Mouse (Mus musculus) urinary bladder, postnatal 14 days (tissue): ENCODE results near the gene Dgkq.
"Not testable (repeated sequence)": the region's sequence is repeated elsewhere in the genome, so short reads cannot be mapped to it uniquely, and the experiment has no call there.

Experiments used
- DNase-seq: peaks from one replicate; pipeline ENCODE4 v3.0.0; 2021; ENCODE audit warnings: low spot score

Dgkq gene

DNA sequence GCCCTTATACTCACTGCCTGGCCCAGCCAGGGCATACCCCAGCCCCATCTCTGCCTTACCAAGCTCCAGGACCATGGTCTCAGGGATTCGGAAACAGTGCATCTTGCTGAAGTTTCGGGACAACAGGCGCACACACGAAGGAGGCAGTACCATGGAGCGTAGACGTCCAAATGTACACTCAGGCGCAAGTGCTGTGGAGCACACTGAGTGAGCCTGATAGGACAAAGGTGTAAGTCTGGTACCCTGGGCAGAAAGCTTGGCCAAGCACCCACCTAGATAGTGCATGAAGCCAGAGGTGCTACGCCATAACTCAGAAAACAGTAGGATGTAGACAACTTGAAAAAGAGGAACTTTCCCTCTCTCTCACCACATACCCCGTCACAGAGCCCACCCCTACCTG, 14.1 kb downstream of the Dgkq start:
- no peak for DNase-seq

DNA sequence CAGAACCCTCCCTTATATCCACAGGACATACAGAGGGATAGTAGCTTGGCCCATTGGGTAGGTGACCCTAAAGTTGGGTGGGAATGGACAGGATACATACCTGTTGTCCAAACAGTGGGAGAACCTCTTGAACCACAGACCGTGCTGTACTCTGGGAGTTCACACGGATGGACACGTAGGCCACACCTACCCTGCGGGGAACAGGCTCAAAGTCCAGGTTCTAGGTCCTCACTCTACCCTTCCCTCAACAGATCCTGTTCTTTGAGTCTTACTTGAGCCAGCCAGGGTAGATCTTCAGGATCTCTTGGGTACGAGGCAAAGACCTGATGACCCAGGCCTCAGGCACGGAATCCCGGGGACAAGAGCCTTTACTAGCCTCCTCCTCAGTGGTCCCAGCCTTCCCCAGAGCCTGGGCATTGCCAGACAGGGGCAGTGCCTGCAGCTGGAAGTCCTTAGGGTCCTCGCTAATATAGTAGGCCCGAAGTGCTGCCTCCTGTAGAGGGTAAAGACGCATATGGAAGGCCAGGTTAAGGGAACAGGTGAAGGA, 15.0 kb downstream of the Dgkq start:
- no peak for DNase-seq

- DNase-seq, result no peak
Measured at GRCm38 (mm10) chr5:108653341-108653740, 16.1 kb downstream of the Dgkq start.

DNA sequence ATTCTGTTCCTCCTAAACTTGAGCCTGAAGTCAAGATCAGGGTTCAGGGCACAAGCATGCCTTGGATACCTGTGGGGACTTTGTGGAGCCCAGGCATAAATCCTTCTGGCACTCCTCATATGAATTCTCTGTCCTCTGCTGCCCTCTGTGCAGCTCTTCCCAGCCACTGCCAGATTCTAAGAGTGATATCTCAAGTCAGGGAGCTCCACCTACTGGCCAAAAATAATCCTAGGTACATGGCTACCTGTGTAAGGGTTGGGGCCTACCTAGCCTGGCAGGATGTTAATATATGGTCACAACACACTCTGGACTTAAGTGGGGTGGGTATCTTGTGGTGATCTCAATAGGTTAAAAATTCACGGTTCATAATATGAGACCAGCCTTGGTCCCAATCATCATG, 17.6 kb downstream of the Dgkq start:
- DNase-seq, result peak; percentile 70

DNA sequence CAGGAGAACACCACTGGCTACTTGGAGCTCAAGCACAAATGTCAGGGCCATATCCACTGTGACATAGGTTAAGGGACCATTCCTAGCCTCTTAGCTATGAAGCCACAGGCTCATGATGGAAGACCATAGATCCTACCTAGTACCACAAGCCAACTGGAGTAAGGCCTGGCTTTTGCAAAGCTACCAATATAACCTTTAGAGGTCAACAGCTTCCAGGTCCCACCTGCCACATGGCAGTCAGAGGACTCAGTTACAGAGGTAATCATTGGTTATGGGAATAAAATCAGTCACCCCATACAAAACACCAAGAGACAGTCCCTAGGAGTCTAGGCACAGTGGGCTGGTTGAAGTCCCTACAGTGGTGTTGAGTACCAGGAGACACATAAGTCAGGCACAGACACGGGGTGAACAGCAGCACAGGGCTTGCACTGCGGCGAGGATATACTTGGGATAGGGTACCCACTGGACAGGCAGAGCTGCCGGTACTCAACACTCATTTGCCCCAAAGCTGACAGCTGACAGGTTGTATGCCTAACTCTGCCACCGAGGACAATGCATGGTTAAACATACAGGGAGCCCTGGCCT, 18.2 kb downstream of the Dgkq start:
- peak; percentile 2 for DNase-seq

GRCm38 (mm10) chr5:108650341-108650740, 19.1 kb downstream of the Dgkq start:
- no peak for DNase-seq

- no peak for DNase-seq
Measured at GRCm38 (mm10) chr5:108648937-108649576, 20.4 kb downstream of the Dgkq start.

- no peak for DNase-seq
Measured at GRCm38 (mm10) chr5:108647820-108648465, 21.5 kb downstream of the Dgkq start.

DNA sequence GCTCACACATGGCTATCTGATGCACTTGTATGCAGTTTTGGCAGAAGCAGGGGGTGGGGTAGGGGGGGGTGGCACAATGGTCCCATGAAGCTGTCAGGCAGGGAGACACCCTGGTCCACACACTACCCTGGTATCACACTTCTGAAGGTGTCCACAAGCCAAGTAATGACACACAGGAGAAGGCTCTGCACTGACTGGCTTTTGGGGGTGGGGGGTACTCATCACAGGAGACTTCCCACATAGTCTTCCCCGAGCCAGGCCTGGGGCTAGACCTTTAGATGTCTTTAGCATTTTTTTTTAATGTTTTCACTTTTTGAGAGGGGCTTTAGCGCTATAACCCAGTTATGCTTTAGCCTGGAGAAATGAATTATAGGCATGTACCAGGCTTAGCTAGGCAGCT, 22.2 kb downstream of the Dgkq start:
- DNase-seq, result no peak

GRCm38 (mm10) chr5:108646343-108646660, 23.2 kb downstream of the Dgkq start:
- no peak for DNase-seq

DNA sequence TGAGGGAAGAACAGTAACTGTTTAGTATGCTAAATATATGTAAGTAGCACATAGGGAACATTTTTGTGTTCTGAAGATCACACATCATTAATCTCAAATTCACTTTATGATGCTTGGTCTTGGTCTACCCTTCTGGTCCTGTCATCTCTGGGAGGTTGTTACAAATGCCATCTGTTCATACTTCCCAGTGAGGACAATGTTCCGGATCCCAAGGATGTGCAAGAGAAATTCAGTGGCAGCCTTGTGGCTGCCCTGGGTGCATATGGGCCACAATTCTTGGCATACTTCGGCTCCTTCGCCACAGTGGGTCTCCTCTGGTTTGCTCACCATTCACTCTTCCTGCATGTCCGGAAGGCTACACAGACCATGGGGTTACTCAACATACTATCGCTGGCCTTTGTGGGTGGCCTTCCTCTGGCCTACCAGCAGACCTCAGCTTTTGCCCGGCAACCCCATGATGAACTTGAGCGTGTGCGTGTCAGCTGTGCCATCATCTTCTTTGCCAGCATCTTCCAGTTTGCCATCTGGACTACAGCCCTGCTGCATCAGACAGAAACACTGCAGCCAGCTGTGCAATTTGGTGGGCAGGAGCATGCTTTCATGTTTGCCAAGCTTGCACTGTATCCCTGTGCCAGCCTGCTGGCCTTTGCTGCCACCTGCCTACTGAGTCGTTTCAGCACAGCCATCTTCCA, 23.7 kb downstream of the Dgkq start:
- no peak for DNase-seq

GRCm38 (mm10) chr5:108643674-108644073, 25.8 kb downstream of the Dgkq start:
- DNase-seq, result no peak

GRCm38 (mm10) chr5:108636172-108636571, 33.3 kb downstream of the Dgkq start:
- no peak for DNase-seq

DNA sequence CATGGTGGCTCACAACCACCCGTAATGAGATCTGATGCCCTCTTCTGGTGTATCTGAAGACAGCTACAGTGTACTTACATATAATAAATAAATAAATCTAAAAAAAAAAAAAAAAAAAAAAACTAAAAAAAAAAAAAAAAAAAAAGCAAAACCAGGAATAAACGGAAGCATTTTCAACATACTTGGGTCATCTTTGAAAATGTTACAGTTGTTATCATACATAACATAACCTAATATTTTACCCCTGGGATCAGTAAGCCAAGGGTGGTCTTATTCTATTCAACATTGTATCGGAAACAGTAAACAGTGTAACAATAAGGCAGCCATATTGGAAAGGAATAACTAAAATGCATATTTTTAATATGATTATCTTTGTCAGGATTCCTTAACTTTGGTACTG, 35.4 kb downstream of the Dgkq start:
- not testable (repeated sequence) for DNase-seq

GRCm38 (mm10) chr5:108633676-108634075, 35.8 kb downstream of the Dgkq start:
- DNase-seq, result no peak

- DNase-seq, result peak; percentile 92
Measured at GRCm38 (mm10) chr5:108629634-108630483, 39.6 kb downstream of the Dgkq start, which contains the start of the genes Gak and Tmem175. TSS of gene Gak (minus strand) at chr5:108629755. TSS of gene Tmem175 (plus strand) at chr5:108629770.

DNA sequence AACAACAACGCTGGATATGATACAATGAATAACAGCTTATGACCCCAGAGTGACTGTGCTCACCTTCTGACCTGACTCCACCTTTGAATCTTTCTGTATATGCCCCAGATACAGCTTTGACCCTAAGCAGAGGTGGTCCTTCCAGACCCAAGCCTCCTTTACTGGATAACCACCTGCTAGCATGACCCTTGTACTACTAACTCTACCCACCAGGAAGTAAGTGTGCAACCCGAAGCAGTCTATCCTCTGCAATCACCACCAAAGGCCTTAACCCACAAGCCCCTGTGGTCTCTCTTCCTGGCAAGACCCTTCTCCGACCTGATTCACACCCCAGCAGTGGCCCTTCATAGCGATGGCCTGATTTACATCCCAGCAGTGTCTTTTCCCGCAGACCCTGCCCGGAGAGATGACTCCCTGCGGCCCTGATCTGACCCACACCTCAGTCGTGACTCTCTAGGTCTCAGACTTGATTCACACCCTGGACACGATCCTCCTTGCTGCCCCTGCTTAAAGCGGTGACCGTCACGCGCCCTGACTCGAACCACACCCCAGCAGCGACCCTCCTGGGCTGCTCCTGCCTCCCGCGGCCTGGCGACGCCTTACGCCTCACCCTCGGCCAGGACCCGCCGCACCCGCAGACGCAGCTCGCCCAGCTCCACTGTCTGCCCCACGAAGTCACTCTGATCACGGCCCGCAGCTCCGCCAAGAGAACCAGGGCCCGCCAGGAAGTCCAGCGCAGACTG, 40.4 kb downstream of the Dgkq start:
- no peak for DNase-seq

DNA sequence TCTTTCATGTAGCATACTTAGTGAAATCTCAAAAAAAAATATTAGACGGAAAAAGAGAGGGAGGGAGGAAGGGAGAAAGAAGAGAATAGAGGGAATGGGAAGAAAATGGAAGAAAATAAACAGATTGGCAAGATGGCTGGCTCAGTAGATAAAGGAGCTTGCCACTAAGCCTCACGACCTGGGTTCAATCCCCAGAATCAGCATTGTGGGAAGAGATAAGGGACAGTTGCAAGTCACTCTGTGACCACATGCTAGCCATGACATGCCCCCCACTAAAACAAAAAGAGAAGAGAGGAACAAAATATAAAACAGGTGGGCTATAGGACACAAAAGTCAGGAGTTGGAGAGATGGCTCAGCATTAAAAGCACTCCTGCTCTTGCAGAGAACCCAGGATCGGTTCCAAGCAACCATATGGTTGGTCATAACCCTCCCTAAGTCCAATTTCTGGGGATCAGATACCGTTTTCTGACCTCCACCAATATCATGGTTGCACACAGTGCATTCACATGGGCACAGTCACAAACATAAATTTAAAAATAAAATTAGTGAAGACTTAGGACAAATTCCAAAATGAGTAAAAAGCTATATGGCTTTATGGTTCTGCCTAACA, 43.3 kb downstream of the Dgkq start:
- no peak for DNase-seq

DNA sequence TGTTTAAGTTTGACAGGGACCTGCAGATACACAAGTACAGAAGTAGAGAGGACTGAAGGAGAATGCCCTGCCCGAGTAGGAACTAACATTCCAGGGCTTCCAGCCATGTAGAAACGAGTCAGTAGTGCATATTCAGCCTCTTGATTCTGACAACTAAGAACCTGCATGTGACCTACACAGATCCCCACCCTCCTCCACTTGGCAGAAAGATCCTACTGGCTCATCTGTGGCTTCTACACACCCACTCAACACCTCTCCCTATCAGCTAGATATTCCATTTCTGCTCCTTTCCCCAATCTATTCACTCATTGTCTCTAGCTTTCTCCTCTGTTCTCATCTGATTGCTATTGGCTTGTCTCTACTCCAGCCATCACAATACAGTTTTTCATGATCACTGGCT, 47.6 kb downstream of the Dgkq start:
- no peak for DNase-seq

- no peak for DNase-seq
Measured at GRCm38 (mm10) chr5:108610426-108610825, 59.0 kb downstream of the Dgkq start.

GRCm38 (mm10) chr5:108602537-108602936, 66.9 kb downstream of the Dgkq start:
- no peak for DNase-seq
